Mouse (Mus musculus) adrenal gland, adult 2 months (tissue): ENCODE results near the gene Flnc. TPM values are rescaled to one million over a fixed set of nuclear protein-coding genes. Genes with fewer than 3 reads are reported as not detected.
"Not testable (repeated sequence)": the region's sequence is repeated elsewhere in the genome, so short reads cannot be mapped to it uniquely, and the experiment has no call there.

Source experiments
- DNase-seq: peaks from one replicate; pipeline ENCODE4 v3.0.0; 2021
- long read RNA-seq: library from polyadenylated mRNA; stranded (forward); transcript quantifications from one replicate; pipeline ENCODE4 v2.0.0, GENCODE M21; 2021
- polyA plus RNA-seq: library from polyadenylated mRNA; depleted of rRNA; stranded (reverse); fragments of >200 nt; gene quantifications from 2 replicates; pipeline ENCODE4 v1.2.3, GENCODE M21; 2012; rRNA removed
- total RNA-seq, 2 experiments: library from RNA; stranded (reverse); gene quantifications; 2 replicates each; pipeline ENCODE4 v1.2.3; 2021

The Flnc gene
- total RNA-seq (1 to 10 TPM; 2.3 to 7.6 TPM), polyA plus RNA-seq (0.88 and 1.6 TPM in 2 replicates)
- long read RNA-seq, partial matches to known transcripts, result 1 of 1 reads
- long read RNA-seq, other reads (novel, unspliced or antisense), result 0 of 1 reads

DNA sequence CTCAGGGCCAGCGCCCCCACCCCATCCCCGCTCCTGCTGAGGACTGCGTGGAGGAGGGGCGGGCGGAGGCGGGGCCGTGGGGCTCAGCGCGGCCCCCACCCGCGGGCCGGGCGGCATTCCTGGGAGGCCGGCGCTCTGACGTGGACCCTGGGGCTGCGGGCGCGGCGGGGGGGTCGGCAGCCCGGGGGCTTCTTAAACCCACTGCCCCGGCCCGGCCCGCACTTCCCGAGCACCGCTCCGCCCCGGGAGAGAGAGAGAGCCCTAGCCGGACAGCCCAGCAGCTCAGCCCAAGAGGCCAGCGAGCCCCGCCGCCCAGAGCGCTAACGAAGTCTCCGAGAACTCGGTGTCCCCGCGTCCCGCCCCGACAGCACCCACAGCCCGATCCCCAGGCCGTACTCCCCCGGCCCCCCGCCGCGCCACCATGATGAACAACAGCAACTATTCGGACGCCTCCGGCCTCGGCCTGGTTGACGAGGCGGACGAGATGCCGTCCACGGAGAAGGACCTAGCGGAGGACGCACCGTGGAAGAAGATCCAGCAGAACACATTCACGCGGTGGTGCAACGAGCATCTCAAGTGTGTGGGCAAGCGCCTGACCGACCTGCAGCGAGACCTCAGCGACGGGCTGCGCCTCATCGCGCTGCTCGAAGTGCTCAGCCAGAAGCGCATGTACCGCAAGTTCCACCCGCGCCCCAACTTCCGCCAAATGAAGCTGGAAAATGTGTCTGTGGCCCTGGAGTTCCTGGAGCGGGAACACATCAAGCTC lies at the start of gene Flnc:
Gene Flnc, plus strand, starts transcription at position 219 of the 766 bp plus-strand sequence.
- peak; percentile 36 for DNase-seq

DNA sequence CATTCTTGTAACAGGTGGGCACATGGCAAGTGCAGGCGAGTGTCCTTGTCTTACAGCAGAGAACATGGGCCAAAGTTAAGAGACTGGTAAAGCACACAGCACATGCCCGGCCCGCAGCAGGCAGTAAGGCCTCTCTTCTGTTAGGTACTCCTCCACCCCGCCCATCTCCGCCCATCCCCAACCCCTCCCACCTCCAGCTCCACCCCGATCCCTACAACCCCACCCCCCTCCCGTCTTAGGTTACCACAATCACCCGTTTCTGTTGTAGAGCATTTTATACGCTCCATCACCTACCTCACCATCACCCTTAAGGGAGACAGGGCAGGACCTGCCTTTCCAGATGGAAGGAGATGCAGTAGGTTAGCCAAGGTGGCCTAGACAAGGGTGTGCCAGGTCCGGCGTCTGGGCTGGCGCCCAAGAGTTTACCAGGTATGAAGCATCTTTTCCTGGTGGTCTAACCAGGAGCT lies 45.0 kb upstream of the Flnc start, which contains the start of gene Opn1sw:
Gene Opn1sw, minus strand, starts transcription at position 417 of the 467 bp plus-strand sequence.
- DNase-seq, result no peak

DNA sequence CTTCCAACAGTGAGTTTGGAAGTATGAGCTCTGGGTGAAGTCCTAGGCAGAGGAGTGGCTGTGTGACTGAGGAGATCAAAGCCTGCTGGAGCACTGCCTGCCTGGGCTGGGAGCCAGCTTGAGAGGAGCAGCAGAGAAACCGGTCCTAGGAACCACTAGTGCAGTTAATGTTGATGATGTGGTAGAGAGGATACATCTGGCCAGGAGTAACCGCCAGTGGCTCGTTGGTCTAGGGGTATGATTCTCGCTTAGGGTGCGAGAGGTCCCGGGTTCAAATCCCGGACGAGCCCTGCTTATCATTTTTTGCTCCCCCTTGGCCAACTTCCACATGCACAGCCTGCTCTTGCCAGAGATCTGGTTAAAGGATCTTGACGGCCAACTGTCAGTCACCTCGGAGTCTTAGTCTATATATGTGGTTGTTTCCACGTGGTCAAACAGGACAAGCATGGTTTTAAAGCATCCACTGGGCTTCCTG lies 44.4 kb upstream of the Flnc start:
- DNase-seq, result peak; percentile 89

DNA sequence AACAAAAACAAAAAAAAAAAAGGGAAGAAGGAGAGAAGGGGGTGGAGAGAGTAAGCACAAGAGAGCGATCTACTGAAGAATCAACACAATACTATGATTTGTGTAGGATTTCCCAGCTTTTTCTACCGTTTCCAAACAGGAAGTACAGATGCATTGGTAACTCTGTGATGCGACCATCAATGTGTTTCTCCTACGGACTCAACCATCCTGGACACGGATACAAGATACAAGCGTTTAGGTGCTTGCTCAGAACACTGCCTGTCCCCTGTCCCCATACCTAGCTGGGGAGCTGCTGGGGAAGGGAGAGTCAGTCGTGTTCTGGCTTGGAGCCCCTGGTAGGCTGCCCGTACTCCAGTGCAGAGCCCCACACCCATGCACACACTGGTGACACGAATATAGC lies 43.6 kb upstream of the Flnc start:
- no peak for DNase-seq

DNA sequence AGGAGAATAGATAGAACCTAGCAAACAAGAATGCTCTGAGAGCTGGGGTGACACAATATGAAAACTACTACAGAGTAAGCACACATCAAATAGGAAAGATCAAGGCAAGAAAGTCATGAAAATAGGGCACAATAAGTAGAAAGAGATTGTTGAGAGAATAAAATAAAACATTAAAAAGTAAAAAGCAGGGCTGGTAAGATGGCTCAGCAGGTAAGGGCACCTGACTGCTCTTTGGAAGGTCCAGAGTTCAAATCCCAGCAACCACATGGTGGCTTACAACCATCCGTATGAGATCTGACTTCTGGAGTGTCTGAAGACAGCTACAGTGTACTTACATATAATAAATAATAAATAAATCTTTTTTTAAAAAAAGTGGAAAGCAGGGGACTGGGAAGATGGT lies 42.6 kb upstream of the Flnc start:
- not testable (repeated sequence) for DNase-seq

DNA sequence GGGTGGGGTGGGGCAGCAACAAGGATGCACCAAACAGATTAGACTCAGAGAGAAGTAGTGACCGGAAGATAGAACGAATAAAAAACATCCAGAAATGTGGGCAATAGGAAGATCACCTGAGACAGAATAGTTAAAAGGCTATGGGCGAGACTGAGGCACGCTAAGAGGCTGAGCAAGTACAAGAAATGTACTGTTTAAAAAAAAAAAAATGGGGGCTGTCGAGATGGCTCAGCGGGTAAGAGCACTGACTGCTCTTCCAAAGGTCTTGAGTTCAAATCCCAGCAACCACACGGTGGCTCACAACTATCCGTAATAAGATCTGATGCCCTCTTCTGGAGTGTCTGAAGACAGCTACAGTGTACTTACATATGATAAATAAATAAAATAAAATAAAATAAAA lies 41.8 kb upstream of the Flnc start:
- not testable (repeated sequence) for DNase-seq

DNA sequence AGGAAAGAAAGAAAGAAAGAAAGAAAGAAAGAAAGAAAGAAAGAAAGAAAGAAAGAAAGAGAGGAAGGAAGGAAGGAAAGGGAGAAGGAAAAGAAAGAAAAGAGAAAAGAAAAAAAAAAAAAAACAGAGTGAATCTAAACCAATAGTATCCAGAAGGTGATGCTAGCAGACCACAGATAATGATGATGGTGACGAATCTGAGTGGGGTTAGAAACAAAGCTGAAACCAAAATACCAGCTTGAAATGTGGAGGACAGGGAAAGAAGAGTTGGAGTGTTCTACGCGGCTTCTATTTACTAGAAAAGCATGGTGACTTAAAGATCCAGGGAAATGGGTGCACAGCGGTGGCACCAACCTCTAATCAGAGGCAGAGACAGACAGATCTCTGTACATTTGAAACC lies 41.3 kb upstream of the Flnc start:
- no peak for DNase-seq

DNA sequence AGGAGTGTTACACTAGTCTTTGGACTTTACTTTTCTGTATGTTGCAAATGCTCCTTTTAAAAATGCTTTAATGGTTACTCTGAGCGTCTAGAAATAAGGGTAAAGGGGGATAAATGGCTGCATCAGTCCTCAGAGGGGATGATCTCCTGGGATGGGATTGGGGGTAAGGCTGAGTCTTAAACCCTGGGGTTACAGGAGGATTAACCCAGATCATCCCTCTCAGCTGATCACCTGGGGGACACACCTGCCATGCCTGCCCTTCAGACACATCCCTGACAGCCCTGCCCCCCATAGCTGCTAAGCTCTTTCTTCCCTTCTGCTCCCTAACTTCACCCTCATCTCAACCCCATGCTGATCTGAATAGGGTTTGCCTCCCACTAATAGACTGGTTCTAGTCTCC lies 38.8 kb upstream of the Flnc start:
- DNase-seq, result no peak

DNA sequence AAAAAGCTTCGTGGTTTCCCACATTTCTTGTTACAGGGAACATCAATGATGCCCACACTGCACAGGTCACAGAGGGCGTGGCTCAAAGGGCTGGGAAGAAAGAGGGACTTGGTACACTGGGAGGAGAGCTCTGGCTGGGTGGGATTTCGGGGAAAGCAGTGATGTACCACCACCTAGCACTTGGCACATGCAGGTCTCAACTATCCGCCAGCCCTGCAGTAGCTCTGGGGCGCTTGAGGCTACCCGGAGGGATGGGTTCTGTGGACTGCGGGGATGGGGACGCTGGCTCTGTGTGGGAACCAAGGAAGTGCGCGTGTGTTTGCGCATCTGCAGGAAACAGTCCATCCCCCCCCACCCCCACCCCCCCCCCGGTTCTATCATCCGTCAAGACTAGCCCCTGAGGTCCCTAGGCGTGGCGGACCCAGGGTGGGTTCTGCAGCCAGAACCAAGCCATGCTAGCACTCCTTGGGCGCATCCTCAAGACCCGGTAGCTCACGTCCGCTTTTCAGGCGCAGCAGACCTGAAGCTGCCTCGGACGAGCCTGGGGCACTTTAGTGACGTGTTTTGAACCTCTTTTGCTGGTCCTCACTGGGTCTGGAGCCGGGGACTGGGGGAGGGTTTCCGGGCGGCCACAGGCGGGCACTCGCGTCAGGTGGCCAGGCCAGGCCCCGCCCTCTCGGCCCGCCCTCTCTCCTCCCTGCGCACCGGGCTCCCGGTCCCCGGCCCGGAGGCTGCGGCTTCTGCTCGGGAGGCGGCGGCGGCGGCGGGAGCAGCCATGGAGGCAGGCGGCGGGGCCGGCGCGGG lies 36.9 kb upstream of the Flnc start, which contains the start of gene Ccdc136:
Gene Ccdc136, plus strand, starts transcription at position 400 of the 804 bp plus-strand sequence.
- DNase-seq, result peak; percentile 89

DNA sequence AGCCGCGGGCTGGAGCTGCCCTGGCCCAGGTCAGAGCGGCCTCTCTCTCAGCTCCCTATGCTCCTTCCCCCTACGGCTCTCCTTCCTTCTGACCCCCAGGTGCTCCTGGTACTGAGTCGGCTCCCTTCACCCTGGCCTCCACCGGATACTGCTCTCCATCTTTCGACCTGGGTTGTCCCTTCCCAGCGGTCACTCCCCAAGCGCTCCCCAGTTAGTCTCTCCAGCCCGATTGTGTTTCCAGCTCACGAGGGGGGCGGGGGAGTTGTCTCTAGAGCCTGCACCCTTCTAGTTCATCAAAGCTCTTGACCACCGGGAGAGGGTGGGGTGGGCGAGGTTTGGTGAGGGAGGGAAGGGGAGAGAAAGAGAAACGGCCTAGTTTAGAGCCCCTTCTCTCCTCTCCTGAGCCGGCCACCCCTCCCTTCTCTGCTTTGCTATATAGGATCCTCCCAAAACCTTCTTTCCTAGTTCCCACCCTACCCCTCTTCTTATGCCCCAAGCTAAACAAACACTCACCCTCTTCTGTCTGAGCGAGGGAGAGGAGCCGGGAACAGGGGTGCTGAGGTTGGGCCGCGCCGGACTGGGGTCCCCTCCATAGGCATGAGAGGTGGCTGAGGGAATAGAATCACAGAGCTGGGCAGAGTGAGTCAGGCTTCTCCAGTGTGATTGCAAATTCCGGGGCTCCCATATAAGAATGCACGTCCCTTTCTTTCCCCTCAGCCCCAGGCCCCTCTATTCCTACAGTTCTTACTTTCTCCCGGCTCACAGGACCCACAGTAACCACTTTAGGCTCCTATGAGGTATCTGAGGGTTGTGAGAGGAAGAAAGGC lies 36.1 kb upstream of the Flnc start:
- DNase-seq, result no peak

DNA sequence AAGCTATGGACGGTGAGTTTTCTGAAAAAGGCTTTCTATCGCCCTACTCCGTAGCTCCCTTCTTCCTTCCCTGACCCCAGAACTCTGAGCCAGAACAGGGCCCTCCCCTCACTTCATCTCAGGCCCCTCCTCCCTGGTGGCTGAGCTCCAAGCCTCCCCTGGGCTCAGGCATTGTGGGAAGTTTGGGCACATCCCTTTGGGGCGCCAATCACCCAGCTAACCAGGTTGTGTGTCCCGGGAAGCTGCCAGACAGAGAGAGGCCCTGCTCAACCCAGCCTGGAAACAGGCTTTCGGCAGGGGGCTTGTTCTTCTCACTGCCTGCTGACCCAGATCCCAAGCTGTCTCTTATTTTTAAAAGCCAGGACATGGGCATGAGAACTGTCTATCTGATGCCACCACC lies 35.5 kb upstream of the Flnc start:
- no peak for DNase-seq

DNA sequence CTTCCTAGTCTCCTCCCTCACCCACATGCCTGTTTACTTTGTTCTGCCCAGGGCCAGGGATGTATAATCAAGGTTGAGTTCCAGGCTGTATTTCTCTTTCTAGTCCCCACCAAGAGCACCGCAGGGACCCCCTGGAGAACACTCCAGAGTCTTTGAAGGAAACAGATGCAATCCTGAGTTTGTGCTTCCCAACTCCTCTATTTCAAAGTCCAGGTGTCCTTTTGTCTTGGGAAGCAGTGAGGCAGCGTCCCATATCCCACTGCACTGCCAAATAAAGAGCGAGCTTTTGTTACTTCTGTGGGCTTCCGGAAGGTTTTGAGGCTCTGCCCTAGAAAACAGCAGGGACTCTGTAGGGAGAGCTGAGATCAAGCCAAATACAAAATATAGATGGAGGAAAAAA lies 33.2 kb upstream of the Flnc start:
- DNase-seq, result no peak

DNA sequence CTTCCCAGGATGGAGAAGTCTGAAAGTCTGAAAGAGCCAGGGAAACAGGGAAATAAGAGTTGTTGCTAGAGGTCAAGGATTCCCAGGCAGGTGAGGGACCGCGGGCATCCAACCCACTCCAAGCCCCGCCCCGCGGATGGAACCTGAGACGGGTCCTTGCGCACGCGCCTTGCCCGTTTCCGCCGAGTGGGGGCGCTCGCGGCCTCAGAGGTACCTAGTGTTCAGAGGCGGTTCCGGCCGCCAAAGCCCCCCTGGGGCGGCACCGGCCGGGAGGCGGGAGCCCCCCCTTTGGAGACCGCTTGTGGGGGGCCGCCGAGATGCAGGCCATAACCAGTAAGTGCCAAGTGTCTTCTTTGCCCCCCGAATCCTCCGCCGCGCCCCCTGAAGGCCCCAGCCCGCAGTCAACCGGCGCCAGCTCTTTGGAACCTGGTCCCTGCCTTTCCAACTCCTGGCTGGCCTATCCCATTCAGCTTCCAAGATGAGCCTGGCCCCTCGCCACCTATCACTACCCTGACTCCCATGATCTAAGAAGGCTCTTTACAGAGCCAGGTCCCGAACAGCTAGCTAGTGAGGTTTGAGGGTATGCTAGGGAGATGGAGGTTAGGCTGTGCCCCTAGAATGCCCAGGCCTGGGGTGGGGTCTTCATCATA lies 30.2 kb upstream of the Flnc start:
- no peak for DNase-seq

DNA sequence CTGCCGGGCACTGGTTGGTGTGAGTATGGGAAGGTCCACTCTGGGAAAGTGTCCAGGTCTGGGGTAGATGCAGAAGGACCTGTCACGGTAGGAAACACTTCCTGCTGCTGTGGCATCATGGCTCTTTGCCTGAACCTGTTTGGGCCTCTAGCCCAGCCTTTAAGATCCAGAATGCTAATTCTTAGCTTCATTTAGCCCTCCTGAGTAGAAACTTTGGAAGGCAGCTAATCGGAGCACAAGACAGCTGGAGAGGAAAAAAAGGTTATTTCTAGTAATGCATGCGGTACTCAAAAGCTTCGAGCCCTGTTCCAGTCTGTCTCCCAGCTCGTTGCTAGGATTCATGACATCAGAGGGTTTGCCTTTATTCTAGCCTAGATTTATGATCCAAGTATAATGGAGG lies 26.6 kb upstream of the Flnc start:
- DNase-seq, result no peak

DNA sequence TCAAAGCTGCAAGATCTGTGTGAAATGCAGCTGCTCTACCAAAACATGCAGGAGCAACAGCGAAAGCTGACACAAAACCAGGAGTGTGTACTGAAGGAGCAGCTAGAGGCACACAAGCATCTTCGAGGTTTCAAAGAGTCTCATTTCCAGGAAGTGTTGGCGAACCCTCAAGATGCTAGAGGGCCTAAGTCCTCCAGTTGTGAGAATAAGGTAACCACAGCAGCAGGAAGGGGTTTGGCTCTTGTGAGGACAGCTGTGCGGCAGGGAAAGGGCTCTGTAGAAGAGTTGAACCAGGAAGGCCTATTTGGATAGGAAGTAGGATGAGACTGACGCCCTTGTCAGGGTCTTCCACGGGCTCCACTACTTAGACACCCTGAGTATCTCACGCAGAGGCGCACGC lies 17.6 kb upstream of the Flnc start:
- no peak for DNase-seq

DNA sequence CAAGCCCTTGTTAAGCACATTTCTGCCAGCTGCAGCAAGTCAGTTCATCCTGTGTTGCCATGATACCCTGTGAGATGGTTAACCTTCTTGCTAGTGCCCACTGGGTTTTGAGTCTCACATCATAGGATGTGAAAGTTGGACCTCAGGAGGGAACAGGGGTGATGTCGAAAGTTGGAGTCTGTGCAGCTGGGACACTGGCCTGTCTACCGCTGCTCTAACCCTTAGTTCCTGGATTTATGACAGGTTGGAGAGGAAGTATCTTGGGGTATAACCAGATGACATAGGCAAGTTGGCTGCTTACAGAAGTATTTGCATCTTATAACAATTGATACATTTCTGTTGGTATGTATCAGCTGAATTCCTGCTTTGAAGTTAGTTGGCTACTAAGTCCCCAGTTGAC lies 12.5 kb upstream of the Flnc start:
- DNase-seq, result no peak

DNA sequence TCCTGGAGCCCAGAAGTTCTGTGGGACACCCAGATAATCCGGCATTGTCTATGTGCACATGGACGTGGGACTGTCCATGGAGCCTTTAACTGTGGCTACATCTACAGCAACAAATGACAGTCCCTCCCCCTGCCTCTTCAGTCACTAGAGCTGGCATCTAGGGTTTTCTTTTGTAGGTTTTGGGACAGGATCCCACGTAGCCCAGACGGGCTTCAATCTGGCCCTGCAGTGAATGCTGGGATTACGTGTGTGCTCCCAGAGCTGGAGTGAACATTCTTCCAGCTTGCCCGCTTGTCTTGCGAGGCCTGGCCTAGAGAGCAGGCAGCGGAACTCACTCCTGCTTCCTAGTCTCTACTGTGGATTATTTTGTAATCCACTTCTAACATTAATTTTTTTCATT lies 7.9 kb upstream of the Flnc start:
- no peak for DNase-seq

DNA sequence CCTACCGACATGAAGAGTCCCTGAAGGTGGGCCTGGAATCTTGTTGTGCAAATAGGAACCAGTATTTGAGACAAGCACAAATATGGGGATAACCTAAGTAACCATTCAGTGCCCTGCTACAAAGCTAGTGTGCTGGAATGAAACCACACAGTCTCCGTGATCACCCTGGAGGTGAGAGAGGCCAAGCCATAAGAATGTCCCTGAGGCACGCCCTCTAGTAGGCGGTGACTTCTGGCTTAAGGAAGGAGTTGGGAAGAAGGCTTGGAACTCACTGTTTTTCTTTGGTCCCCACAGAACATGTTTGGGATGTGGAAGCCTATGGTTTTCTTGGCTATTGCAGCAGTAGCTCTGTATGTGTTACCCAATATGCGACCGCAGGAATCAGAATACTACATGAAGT lies 6.7 kb upstream of the Flnc start:
- no peak for DNase-seq

DNA sequence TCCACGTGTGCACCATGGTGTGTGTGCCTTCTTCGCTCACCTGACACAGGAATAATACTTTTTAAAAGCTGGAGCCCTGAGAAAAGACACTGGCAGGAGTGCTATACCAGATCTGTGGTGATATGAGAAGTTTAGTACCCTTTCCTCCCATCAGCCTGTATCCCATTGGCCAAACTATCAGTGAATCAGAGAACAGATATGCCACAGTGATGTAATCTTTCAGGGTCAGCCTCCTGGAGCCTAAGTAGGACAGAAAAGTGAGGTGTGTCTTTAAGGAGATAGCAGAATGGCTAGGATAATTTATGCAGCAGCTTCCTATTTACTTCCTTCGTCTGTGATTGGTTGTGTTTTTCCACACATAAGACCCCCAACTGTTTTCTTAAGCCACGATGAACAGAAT lies 4.9 kb upstream of the Flnc start:
- peak; percentile 55 for DNase-seq

DNA sequence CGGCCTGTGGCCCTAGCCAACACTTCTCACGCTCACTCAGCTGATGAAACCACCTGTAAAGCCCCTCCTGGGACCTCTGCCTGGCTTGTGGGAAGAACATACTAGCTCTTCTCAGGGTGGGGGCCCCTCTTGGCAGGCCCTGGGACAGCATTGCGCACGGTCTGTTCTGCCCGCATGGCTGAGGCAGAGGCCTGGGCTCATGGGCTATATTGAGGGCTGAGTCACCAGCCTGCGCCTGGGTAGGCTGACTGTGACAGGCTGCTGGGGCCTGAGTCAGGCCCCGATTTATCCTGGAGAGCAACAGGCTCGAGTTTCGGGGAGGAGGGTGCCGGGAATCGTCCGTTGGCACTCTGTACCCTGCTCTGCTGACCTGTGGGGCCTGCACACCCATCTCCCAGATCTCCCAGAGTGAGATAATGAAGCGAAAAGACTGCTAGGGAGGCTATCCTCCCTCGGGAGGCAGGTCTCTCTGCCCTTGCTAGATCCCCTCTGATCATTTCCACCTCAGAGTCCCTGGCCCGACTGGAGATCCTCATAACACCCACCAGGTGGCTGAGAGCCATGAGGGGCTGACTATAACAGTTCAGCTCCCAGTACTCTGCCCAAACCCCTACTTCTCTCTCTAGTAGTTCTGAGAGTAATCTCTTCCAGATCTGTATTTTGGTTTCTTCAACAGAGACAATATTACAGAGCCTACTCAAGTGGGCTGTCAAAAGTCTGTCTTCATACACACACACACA lies 2.2 kb upstream of the Flnc start:
- no peak for DNase-seq

DNA sequence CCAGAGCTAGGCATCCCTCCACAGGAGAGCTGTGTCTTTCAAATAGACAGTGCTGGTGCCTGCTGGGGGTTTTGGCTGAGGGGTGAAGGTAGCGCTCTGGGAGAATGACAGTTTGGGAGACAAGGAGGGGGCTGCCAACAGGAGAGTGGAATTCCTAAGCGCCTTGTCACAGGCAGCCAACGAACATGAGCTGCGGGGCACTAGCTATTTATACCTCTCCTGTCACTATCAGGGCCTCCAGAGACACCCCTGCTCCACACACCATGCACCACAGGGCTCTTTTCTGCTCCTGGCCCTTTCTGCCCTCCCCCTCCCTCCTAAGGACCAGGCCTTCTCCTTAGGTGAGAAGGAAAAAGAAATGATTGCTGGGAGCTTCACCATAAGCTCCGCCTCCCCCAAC lies 1.6 kb upstream of the Flnc start:
- DNase-seq, result no peak
